Mouse (Mus musculus) CH12.LX (cell line): Measurements from ENCODE around the gene Farp1. TPM values are rescaled to one million over a fixed set of nuclear protein-coding genes. Genes with fewer than 3 reads are reported as not detected.

Experiments used
- DNase-seq: peaks from one replicate; pipeline ENCODE4 v3.0.0-alpha.2; 2013; ENCODE audit errors: extremely low read depth
- H3K27ac ChIP-seq: 2 replicates; pipeline ENCODE4 v1.5.1; 2012; ENCODE audit warnings: low read depth, mild to moderate bottlenecking, control low read depth, moderate library complexity; ENCODE audit not compliant: insufficient read depth
- H3K27me3 ChIP-seq: replicated peaks from 2 replicates; pipeline ENCODE3; 2012; ENCODE audit warnings: inconsistent platforms
- H3K36me3 ChIP-seq, 2 experiments: replicated peaks in 1 of 2; 2 replicates each; pipeline versions ENCODE3 to v1.6.1; 2012; ENCODE audit warnings: inconsistent platforms in 1 of 2, low read length in 1 of 2, mild to moderate bottlenecking in 1 of 2, mixed read lengths in 1 of 2, moderate library complexity in 1 of 2; ENCODE audit not compliant: control insufficient read depth in 1 of 2, insufficient read depth in 1 of 2
- H3K4me1 ChIP-seq, 2 experiments: 2 replicates each; pipeline ENCODE4 v1.6.1; 2012; ENCODE audit warnings: inconsistent platforms in 1 of 2, moderate library complexity in 1 of 2; ENCODE audit not compliant: insufficient read depth in 2 of 2, control insufficient read depth in 1 of 2
- H3K4me2 ChIP-seq: 2 replicates; pipeline ENCODE4 v1.6.1; 2012; ENCODE audit warnings: low read depth, mild to moderate bottlenecking, control low read depth; ENCODE audit not compliant: poor library complexity, insufficient read depth, severe bottlenecking
- H3K4me3 ChIP-seq, 3 experiments: fragments of 150-350 bp in 1 of 3; sonication (generic) in 1 of 3; replicated peaks in 1 of 3; 2 replicates each; pipeline versions ENCODE3 to v1.5.1; 2011 to 2012; ENCODE audit warnings: low read depth in 2 of 3, low read length in 2 of 3, mild to moderate bottlenecking in 2 of 3, moderate library complexity in 2 of 3, control low read depth in 1 of 3, improper control_type of control experiment in 1 of 3, inconsistent platforms in 1 of 3, mixed read lengths in 1 of 3; ENCODE audit not compliant: poor library complexity in 1 of 3
- H3K79me2 ChIP-seq: replicated peaks from 2 replicates; pipeline ENCODE4 v1.6.1; 2012; ENCODE audit warnings: mild to moderate bottlenecking, moderate library complexity; ENCODE audit not compliant: control insufficient read depth, poor library complexity, insufficient read depth, severe bottlenecking; ENCODE audit errors: extremely low read depth
- H3K9ac ChIP-seq: 2 replicates; pipeline ENCODE4 v1.6.1; 2012; ENCODE audit warnings: low read depth, mild to moderate bottlenecking, control low read depth, moderate library complexity; ENCODE audit not compliant: insufficient read depth
- H3K9me3 ChIP-seq: replicated peaks from 2 replicates; pipeline ENCODE3; 2012; ENCODE audit warnings: low read length, inconsistent platforms, mixed read lengths
- BHLHE40 ChIP-seq: IDR thresholded peaks from 2 replicates; pipeline ENCODE4 v1.6.1; 2011; ENCODE audit warnings: mild to moderate bottlenecking, low read depth, low read length, improper control_type of control experiment
- CHD1 ChIP-seq: IDR thresholded peaks from 2 replicates; pipeline ENCODE4 v1.6.1; 2012; ENCODE audit warnings: low read depth, low read length, improper control_type of control experiment, inconsistent platforms
- E2F4 ChIP-seq: IDR thresholded peaks from 2 replicates; pipeline ENCODE4 v1.6.1; 2011; ENCODE audit warnings: low read depth, low read length, improper control_type of control experiment; ENCODE audit not compliant: insufficient replicate concordance
- ELF1 ChIP-seq: IDR thresholded peaks from 2 replicates; pipeline ENCODE4 v1.6.1; 2014; ENCODE audit warnings: low read depth, mild to moderate bottlenecking, inconsistent platforms, low read length, improper control_type of control experiment
- EP300 ChIP-seq: IDR thresholded peaks from 2 replicates; pipeline ENCODE4 v1.6.1; 2011; ENCODE audit warnings: low read length, improper control_type of control experiment
- HCFC1 ChIP-seq: IDR thresholded peaks from 2 replicates; pipeline ENCODE4 v1.6.1; 2012; ENCODE audit warnings: low read depth, mild to moderate bottlenecking, inconsistent platforms, low read length, improper control_type of control experiment
- IRF4 ChIP-seq: IDR thresholded peaks from 2 replicates; pipeline ENCODE4 v1.6.1; 2014; ENCODE audit warnings: low read depth, mild to moderate bottlenecking, inconsistent platforms, low read length, improper control_type of control experiment
- JUN ChIP-seq: IDR thresholded peaks from 2 replicates; pipeline ENCODE4 v1.6.1; 2011; ENCODE audit warnings: low read depth, mild to moderate bottlenecking, low read length, improper control_type of control experiment, moderate library complexity; ENCODE audit not compliant: insufficient read depth
- JUND ChIP-seq: conservative IDR thresholded peaks from 2 replicates; pipeline ENCODE4 v1.6.1; 2011; ENCODE audit warnings: low read depth, low read length, improper control_type of control experiment
- POLR2A ChIP-seq: IDR thresholded peaks from 2 replicates; pipeline ENCODE4 v1.6.1; 2011; ENCODE audit warnings: low read depth, mild to moderate bottlenecking, improper control_type of control experiment, low read length
- RAD21 ChIP-seq: IDR thresholded peaks from 2 replicates; pipeline ENCODE4 v1.6.1; 2011; ENCODE audit warnings: low read depth, mild to moderate bottlenecking, low read length, improper control_type of control experiment, moderate library complexity
- SMC3 ChIP-seq: IDR thresholded peaks from 2 replicates; pipeline ENCODE4 v1.6.1; 2011; ENCODE audit warnings: low read depth, low read length, improper control_type of control experiment
- TCF12 ChIP-seq: IDR thresholded peaks from 2 replicates; pipeline ENCODE4 v1.6.1; 2014; ENCODE audit warnings: low read depth, mild to moderate bottlenecking, inconsistent platforms, low read length, improper control_type of control experiment
- UBTF ChIP-seq: IDR thresholded peaks from 2 replicates; pipeline ENCODE4 v1.6.1; 2012; ENCODE audit warnings: low read depth, mild to moderate bottlenecking, inconsistent platforms, low read length, improper control_type of control experiment, moderate library complexity
- dilution Hi-C: fragments of 300-500 bp; cut with MboI; formaldehyde crosslinking; loops from 2 replicates; pipeline ENCODE4 v1.14.3; 2020; ENCODE audit warnings: low sequenced_read_pairs; ENCODE audit not compliant: extremely low pct_unique_long_range_greater_than_20kb, extremely low pct_ligation_motif_present
- in situ Hi-C: fragments of 300-500 bp; cut with MboI; formaldehyde crosslinking; loops from 3 replicates; pipeline ENCODE4 v1.14.3; 2019; ENCODE audit warnings: low sequenced_read_pairs, low pct_ligation_motif_present, low pct_unique_long_range_greater_than_20kb, mixed read lengths
- polyA plus RNA-seq: library from polyadenylated mRNA; unstranded; fragments of >175 nt; gene quantifications from 2 replicates; pipeline ENCODE4 v1.2.1, GENCODE M21; 2012; ENCODE audit warnings: low read depth; ENCODE audit not compliant: insufficient read length
- total RNA-seq, 2 experiments: library from RNA; depleted of rRNA; stranded (reverse); fragments of 300-350 nt in 1 of 2; fragments of >200 nt in 1 of 2; gene quantifications; 2 replicates each; pipeline ENCODE4 v1.2.3; 2012 to 2014

The Farp1 gene
- total and polyA plus RNA-seq, 3 experiments: 2.4 to 10.3 (median 2.5) TPM

- peaks cover 0 to 57% of the 10 kb centered on the region in 2 experiments for H3K36me3 ChIP-seq
- no peak overlapping the region for H3K9ac ChIP-seq
- TF ChIP-seq IRF4 (no peak), UBTF (no peak), SMC3 (no peak), ELF1 (no peak), HCFC1 (no peak), BHLHE40 (no peak), JUND (no peak), JUN (no peak)
- peaks cover 0 to 59% of the 10 kb centered on the region in 2 experiments; a peak in 2 of 4 replicates for H3K4me1 ChIP-seq
- dilution Hi-C loops: no loop called here
- H3K4me2 ChIP-seq: no peak overlapping the region
- H3K9me3 ChIP-seq: no peaks in the 10 kb centered on the region
- in situ Hi-C loops: no loop called here
- H3K27me3 ChIP-seq: no peaks in the 10 kb centered on the region
- DNase-seq: no peak
- no peak overlapping the region for H3K27ac ChIP-seq
- H3K79me2 ChIP-seq: no peaks in the 10 kb centered on the region
- H3K4me3 ChIP-seq: no peak overlapping the region
Measured at GRCm38 (mm10) chr14:121263912-121264311, 228.9 kb downstream of the Farp1 start.

GRCm38 (mm10) chr14:121264453-121264852 lies 229.5 kb downstream of the Farp1 start:
- Histone ChIP-seq H3K4me3 (no peak overlapping the region), H3K4me2 (no peak overlapping the region), H3K9ac (no peak overlapping the region), H3K79me2 (no peaks in the 10 kb centered on the region), H3K27ac (no peak overlapping the region), H3K4me1 (peaks cover 0 to 59% of the 10 kb centered on the region in 2 experiments; a peak in 2 of 4 replicates), H3K27me3 (no peaks in the 10 kb centered on the region), H3K9me3 (no peaks in the 10 kb centered on the region), H3K36me3 (peaks cover 0 to 58% of the 10 kb centered on the region in 2 experiments)
- in situ Hi-C loops: no loop called here
- dilution Hi-C loops: no loop called here
- peak; percentile 45 for DNase-seq
- TF ChIP-seq CHD1 (no peak), EP300 (no peak), TCF12 (no peak)

GRCm38 (mm10) chr14:121267801-121268200 lies 232.8 kb downstream of the Farp1 start:
- Histone ChIP-seq H3K4me3 (no peak overlapping the region), H3K27ac (no peak overlapping the region), H3K9ac (no peak overlapping the region), H3K27me3 (no peaks in the 10 kb centered on the region), H3K4me1 (peaks cover 0 to 29% of the 10 kb centered on the region in 2 experiments; a peak in 2 of 4 replicates), H3K9me3 (no peaks in the 10 kb centered on the region), H3K36me3 (peaks cover 6 to 77% of the 10 kb centered on the region in 2 experiments), H3K79me2 (no peaks in the 10 kb centered on the region), H3K4me2 (no peak overlapping the region)
- dilution Hi-C loops: no loop called here
- in situ Hi-C loops: no loop called here
- DNase-seq: no peak
- TF ChIP-seq RAD21: no peak
- no peak for TF ChIP-seq POLR2A
- TF ChIP-seq E2F4: no peak
